Mouse (Mus musculus) embryonic fibroblast, embryonic 13.5 days (primary cell): ENCODE results near the gene Sept9. TPM values are rescaled to one million over a fixed set of nuclear protein-coding genes. Genes with fewer than 3 reads are reported as not detected.

Source experiments
- H3K27ac ChIP-seq: 2 replicates; pipeline ENCODE4 v1.5.1; 2012; ENCODE audit warnings: low read length, control low read depth, inconsistent platforms; ENCODE audit not compliant: insufficient read depth
- H3K4me1 ChIP-seq: 2 replicates; pipeline ENCODE4 v1.6.1; 2011; ENCODE audit warnings: low read length; ENCODE audit not compliant: control insufficient read depth, insufficient read depth
- H3K4me3 ChIP-seq: 2 replicates; pipeline ENCODE4 v1.5.1; 2011; ENCODE audit warnings: mild to moderate bottlenecking, control low read depth, low read length; ENCODE audit not compliant: insufficient read depth
- CTCF ChIP-seq: IDR thresholded peaks from 2 replicates; pipeline ENCODE4 v1.5.1; 2011; ENCODE audit warnings: mild to moderate bottlenecking, control low read depth, low read length, moderate library complexity, borderline replicate concordance; ENCODE audit not compliant: insufficient read depth
- POLR2A ChIP-seq: IDR thresholded peaks from 2 replicates; pipeline ENCODE4 v1.6.1; 2011; ENCODE audit warnings: low read depth, mild to moderate bottlenecking, control low read depth, low read length, moderate library complexity
- polyA plus RNA-seq: library from polyadenylated mRNA; stranded (reverse); fragments of >200 nt; gene quantifications from 2 replicates; pipeline ENCODE4 v1.2.4, GENCODE M21; 2011; ENCODE audit warnings: low read depth; ENCODE audit not compliant: missing spikeins, insufficient read length

The Sept9 gene
- polyA plus RNA-seq, 1 experiment: 198 TPM

DNA sequence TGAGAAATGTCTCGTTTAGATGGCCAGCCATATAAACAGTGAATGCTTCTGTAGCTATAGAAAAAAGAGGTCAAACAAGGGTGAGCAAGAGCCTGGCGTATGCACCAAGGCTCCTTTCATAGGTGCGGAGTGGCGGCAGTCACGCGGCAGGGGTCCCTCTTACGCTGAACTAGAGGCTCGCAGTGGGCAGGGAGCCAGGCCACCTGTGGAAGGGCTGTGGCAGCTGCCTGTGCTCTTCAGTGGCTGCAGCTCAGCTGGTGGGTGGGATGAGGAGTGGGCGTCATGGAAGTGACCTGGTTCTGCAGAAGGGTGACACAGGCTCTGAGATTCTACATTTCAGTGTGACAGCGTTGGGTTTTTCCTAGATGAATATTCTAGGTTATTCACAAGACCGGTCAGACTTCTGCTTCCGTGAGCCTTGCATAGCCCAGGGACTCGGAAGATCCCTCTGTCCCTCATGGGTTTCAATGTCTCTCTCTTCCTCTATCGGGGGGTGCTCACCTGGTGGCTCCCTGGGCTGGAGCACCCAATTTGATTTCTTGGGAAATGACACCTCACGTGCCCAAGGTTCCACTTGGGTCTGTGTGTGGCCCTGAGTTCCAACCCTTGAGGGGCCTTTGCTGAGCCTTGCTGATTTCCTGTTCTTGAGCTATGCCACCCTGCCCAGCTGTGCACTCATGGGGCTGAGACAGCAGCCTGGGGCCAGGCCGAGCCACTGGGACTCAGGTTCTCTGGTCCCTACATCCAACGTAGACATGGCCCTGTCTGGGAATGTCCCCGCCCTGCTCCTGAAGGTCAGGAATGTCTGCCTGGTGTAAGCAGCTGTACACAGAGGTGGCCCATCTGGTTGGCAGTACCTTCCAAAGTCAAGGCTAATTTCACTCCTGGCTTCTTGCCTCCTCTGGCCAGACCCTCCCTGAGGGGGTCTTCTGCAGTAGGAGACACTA, 55.0 kb downstream of the Sept9 start:
- Histone ChIP-seq H3K4me3 (no peak overlapping the region), H3K4me1 (peaks cover 12% of the 10 kb centered on the region), H3K27ac (no peak overlapping the region)
- TF ChIP-seq POLR2A (no peak), CTCF (no peak)

GRCm38 (mm10) chr11:117255108-117255489, 55.6 kb downstream of the Sept9 start:
- no peak overlapping the region for H3K4me3 ChIP-seq
- no peak overlapping the region for H3K27ac ChIP-seq
- TF ChIP-seq CTCF: no peak
- no peak for TF ChIP-seq POLR2A
- peaks cover 17% of the 10 kb centered on the region for H3K4me1 ChIP-seq

DNA sequence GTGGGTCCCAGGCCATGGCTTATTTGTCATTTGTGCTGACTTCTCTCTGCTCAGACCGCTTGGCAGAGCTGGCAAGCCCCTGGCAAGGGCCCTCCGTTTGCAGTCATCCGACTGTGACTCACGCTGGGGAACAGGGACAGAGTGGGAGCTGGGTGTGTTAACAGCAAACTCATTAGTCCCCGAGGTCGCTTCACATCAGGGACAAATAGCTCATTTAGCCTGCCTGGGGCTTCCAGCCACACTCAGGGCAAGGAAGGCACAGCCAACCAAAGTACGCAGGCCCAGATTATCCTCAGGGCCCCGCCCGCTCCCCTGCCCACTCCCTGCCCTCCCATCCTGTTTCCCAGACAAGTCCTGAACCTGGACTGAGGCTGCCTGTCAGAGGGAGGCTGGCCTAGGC, 56.6 kb downstream of the Sept9 start:
- Histone ChIP-seq H3K27ac (peak overlapping the region; percentile 42), H3K4me3 (no peak overlapping the region), H3K4me1 (peaks cover 20% of the 10 kb centered on the region)
- TF ChIP-seq POLR2A: no peak
- no peak for TF ChIP-seq CTCF

GRCm38 (mm10) chr11:117256840-117257239, 57.4 kb downstream of the Sept9 start:
- no peak for TF ChIP-seq POLR2A
- TF ChIP-seq CTCF: no peak
- no peak overlapping the region for H3K4me3 ChIP-seq
- peaks cover 20% of the 10 kb centered on the region for H3K4me1 ChIP-seq
- H3K27ac ChIP-seq: peak overlapping the region; percentile 42

DNA sequence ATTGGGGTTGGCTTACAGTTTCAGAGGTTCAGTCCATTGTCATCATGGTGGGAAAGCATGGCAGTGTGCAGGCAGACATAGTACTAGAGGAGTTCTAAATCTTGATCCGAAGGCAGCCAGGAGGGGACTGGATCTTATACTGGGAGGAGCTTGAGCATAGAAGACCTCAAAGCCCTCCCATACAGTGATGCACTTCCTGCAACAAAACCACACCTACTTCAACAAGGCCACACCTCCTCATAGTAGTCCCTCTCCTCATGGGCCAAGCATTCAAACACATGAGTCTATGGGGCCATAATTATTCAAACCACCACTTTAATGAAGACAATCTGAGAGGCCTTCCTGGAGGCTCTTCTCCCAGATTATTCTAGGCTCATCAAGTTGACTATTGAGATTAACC, 57.8 kb downstream of the Sept9 start:
- TF ChIP-seq CTCF: no peak
- TF ChIP-seq POLR2A: no peak
- Histone ChIP-seq H3K4me1 (peaks cover 20% of the 10 kb centered on the region), H3K27ac (no peak overlapping the region), H3K4me3 (no peak overlapping the region)

DNA sequence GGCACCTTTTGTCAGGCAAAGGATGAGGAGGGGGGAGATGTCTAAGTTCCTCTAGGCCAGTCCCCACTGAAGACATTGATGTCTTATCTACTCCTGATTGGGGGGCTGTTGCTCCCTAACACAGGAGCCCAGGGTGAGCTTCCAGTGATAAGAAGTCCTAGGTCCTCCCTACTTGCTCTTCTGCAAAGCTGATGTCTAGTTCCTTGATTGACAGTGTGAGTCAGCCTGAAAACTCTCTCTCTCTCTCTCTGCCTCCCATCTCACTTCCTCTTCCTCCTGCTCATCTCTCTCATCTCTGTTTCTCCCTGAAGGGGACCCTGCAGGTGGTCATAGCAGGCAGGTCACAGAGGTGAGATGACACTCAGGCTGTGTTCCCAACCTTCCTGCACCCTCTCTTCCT, 58.4 kb downstream of the Sept9 start:
- Histone ChIP-seq H3K27ac (no peak overlapping the region), H3K4me3 (no peak overlapping the region), H3K4me1 (peaks cover 20% of the 10 kb centered on the region)
- TF ChIP-seq POLR2A: no peak
- TF ChIP-seq CTCF: no peak

GRCm38 (mm10) chr11:117259178-117259960, 59.9 kb downstream of the Sept9 start:
- Histone ChIP-seq H3K4me3 (no peak overlapping the region), H3K27ac (peak overlapping the region; percentile 94), H3K4me1 (peaks cover 28% of the 10 kb centered on the region)
- TF ChIP-seq CTCF: no peak
- TF ChIP-seq POLR2A: no peak

- peaks cover 28% of the 10 kb centered on the region for H3K4me1 ChIP-seq
- H3K27ac ChIP-seq: peak overlapping the region; percentile 94
- no peak for TF ChIP-seq CTCF
- no peak for TF ChIP-seq POLR2A
- no peak overlapping the region for H3K4me3 ChIP-seq
Measured at GRCm38 (mm10) chr11:117260631-117261030, 61.2 kb downstream of the Sept9 start.

DNA sequence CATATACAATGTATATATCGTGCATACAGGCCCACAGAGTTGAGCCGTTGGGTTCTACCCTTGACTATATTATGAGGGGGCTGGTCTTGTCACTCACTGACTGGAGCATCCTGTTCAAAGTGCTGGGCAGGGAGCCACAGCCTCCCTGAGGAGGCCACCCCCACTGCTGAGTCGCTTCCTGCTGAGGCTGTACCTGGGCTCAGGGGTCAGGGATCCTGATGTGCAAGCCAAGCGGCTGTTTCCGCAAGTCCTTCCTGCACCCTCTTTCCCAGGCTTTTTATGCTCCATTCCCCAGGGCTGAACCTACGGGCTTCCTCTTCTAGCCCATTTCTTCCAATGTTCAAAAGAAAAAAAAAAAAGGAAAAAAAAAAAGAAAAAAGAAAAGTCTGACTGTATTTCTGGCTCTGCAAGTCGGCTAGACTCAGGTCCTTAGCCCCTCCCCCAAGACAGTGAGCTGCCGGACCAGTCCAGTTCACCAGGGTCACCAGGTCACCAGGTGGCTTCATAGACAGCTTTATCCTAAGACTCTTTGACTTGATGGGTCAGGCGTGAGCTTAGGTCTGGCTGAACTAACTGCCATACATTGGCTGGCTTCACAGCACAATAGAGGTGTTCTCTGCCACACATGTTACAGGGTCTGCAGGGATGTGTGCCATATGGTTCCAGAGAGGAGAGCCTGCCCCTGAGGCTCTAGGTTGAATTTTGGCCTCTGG, 63.8 kb downstream of the Sept9 start:
- Histone ChIP-seq H3K27ac (peak overlapping the region; percentile 1; the same call in 1 of the 2 replicates), H3K4me3 (no peak overlapping the region), H3K4me1 (peaks cover 26% of the 10 kb centered on the region)
- TF ChIP-seq POLR2A (no peak), CTCF (no peak)
